Mouse (Mus musculus) E14TG2a.4 (cell line): Measurements from ENCODE around the gene Pigo.
"Not testable (repeated sequence)": the region's sequence is repeated elsewhere in the genome, so short reads cannot be mapped to it uniquely, and the experiment has no call there.

Experiments
- H3K27me3 ChIP-seq: 2 replicates; pipeline ENCODE4 v1.6.1; 2014; ENCODE audit warnings: low read length, control low read depth; ENCODE audit not compliant: insufficient read depth
- H3K36me3 ChIP-seq: 2 replicates; pipeline ENCODE4 v1.6.1; 2014; ENCODE audit warnings: low read length, control low read depth; ENCODE audit not compliant: insufficient read depth
- H3K4me1 ChIP-seq: replicated peaks from 2 replicates; pipeline ENCODE4 v1.6.1; 2014; ENCODE audit warnings: low read depth, low read length, control low read depth
- H3K4me3 ChIP-seq: replicated peaks from 2 replicates; pipeline ENCODE4 v1.5.1; 2014; ENCODE audit warnings: mild to moderate bottlenecking, low read length
- H3K9me3 ChIP-seq: 2 replicates; pipeline ENCODE4 v1.6.1; 2014; ENCODE audit warnings: low read length, control low read depth
- CTCF ChIP-seq: conservative IDR thresholded peaks from 2 replicates; pipeline ENCODE4 v1.5.1; 2014; ENCODE audit warnings: low read length
- NANOG ChIP-seq: IDR thresholded peaks from 2 replicates; pipeline ENCODE4 v1.6.1; 2014; ENCODE audit warnings: borderline replicate concordance, low read length, mixed read lengths
- POU5F1 ChIP-seq: IDR thresholded peaks from 2 replicates; pipeline ENCODE4 v1.6.1; 2014; ENCODE audit warnings: low read length, borderline replicate concordance

Gene Pigo

DNA sequence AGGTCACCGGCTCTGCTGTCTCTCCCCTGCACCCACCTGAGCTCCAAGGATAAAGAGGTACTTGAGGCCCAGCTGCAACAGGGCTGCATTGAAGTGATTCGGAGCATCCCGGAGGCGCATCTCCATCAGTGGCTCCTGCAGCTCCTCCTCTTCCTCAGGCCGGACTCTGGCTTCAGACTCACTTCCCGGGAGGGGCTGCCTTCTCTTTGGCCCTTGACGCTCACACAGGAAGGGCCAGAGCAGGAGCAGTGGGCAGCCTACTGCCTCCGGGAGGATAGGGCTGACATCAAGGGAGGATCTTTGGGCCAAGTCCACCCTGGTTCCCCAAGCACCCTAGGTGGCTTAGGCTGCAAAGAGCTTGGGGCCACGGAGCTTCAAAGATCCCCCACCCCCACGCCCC lies 6.4 kb downstream of the Pigo start:
- Histone ChIP-seq H3K4me1 (peaks cover 47% of the 10 kb centered on the region), H3K36me3 (peaks cover 77% of the 10 kb centered on the region), H3K27me3 (no peaks in the 10 kb centered on the region), H3K9me3 (no peaks in the 10 kb centered on the region), H3K4me3 (peak overlapping the region; percentile 27)
- TF ChIP-seq CTCF: no peak
- no peak for TF ChIP-seq NANOG
- no peak for TF ChIP-seq POU5F1

DNA sequence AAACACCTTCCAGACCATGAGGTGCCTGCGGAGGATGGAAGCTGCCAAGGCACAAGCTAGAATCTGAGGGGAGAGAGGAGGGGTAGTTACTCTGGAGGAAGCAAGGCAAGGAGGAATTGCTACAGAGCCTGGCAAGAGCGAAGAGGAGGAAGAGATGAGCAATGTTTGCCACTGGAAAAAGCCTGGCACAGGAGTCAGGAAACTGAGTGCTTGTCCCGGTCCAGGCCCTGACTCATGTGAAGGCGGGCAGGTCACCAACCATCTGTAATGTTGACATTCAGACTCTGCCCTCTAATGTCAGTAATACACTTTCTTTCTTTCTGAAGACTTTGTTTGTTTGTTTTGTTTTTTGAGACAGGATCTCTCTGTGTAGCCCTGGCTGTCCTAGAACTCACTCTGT lies 7.5 kb downstream of the Pigo start:
- TF ChIP-seq CTCF (no peak), NANOG (no peak), POU5F1 (no peak)

DNA sequence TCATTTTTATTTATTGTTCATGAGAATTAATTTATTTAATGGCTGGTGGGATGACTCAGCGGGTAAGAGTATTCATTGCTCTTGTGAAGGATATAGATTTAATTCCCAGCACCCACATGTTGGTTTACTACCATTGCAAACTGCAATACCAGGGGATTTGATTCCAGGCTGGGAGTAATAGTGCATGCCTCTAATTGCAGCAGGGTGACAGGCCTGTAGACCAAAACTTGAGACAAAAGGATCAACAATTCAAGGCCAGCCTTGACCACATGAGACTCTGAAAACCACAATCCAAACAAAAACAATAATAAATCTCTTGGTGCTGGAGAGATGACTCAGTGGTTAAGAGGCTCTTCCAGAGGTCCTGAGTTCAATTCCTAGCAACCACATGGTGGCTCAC lies 13.5 kb downstream of the Pigo start:
- Histone ChIP-seq H3K4me1 (peaks cover 34% of the 10 kb centered on the region), H3K36me3 (peaks cover 27% of the 10 kb centered on the region), H3K4me3 (no peak overlapping the region), H3K9me3 (no peaks in the 10 kb centered on the region), H3K27me3 (no peaks in the 10 kb centered on the region)
- TF ChIP-seq CTCF (no peak), NANOG (no peak), POU5F1 (no peak)

More for the DNA sequence above, 7.5 kb downstream of the Pigo start:
- Histone ChIP-seq H3K9me3 (no peaks in the 10 kb centered on the region), H3K36me3 (peaks cover 67% of the 10 kb centered on the region), H3K27me3 (no peaks in the 10 kb centered on the region), H3K4me3 (no peak overlapping the region), H3K4me1 (peaks cover 37% of the 10 kb centered on the region)

DNA sequence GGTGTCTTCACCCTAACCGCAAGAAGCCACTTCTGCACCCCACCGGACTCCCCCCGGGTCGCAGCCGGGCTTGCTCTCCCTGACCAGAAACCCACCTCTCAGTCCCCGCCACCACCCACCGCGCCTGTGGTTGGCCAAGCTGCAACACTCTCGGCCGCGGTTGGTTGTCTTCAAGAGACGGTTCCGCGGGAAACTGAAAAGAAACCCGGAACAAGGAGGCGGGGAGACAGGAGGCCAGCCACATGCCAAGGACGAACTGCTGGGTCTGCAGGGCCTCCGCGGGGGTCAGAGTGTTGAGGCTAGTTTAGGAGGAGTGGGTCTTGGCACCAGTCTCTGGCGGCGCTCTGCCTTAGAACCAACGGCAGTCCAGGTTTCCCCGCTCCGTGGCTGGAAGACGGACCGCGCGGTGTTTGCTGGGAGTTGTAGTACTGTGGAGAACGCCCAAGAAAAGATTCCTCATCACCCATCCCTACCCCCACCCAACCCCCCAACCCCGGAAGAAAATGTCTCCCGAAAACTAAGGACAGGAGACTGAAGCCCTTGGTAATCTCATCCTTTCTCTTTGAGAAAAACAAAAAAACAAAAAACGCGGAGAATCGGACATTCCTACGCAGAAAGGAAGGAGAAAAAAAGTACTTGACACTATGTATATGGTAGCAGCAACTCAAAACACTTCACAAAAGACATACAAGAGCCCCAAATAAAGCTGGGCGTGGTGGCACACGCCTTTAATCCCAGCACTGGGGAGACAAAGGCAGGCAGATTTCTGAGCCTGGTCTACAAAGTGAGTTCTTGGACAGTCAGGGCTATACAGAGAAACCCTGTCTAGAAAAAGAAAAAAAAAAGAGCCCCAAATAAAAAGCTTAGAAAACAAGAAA lies 15.2 kb downstream of the Pigo start, which contains the start of gene Fancg:
Gene Fancg (minus strand): TSS at position 346 of the 878 bp plus-strand sequence.
- Histone ChIP-seq H3K36me3 (peaks cover 36% of the 10 kb centered on the region), H3K9me3 (no peaks in the 10 kb centered on the region), H3K4me1 (peaks cover 38% of the 10 kb centered on the region), H3K4me3 (peak within 1 kb of the TSS; percentile 86), H3K27me3 (no peaks in the 10 kb centered on the region)
- TF ChIP-seq CTCF (no peak), POU5F1 (no peak), NANOG (no peak)

DNA sequence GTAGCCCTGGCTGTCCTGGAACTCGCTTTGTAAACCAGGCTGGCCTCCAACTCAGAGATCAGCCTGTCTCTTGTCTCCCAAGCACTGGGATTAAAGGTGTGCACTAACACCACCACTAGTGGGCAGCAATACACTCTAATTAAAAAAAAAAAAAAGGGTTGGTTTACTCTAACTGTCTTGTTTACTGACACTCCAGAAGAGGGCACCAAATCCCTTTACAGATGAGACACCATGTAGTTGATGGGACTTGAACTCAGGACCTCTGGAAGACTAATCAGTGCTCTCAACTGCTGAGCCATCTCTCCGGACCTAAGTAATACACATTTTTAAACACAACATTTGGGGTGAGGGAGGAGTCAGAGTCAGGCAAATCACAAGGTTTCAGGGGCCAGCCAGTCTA lies 19.9 kb downstream of the Pigo start:
- Histone ChIP-seq H3K4me3 (no peak overlapping the region), H3K4me1 (peaks cover 53% of the 10 kb centered on the region), H3K36me3 (peaks cover 69% of the 10 kb centered on the region), H3K27me3 (no peaks in the 10 kb centered on the region), H3K9me3 (no peaks in the 10 kb centered on the region)
- TF ChIP-seq POU5F1: no peak
- TF ChIP-seq CTCF: peak; percentile 88

DNA sequence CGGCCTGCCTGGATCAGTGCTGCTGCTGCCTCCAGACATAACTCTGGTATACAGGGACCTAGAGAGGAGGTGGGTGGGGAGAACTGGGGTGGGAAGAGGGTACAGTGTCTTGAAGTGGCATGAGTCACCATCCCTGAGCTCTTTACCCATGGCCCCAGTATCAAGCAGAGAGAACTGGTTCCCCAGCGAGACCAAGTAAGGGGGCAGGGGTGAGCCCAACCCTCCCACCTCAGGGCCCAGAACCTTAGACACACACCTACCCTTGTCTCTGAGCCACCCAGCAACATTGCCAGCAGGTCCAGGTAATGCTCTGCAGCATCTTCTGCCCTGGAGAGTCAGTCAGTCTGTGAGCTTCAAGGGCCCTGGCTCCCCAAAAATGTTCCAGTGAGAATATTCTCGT lies 20.7 kb downstream of the Pigo start:
- Histone ChIP-seq H3K9me3 (no peaks in the 10 kb centered on the region), H3K4me3 (no peak overlapping the region), H3K36me3 (peaks cover 69% of the 10 kb centered on the region), H3K4me1 (peaks cover 53% of the 10 kb centered on the region), H3K27me3 (no peaks in the 10 kb centered on the region)
- no peak for TF ChIP-seq NANOG
- no peak for TF ChIP-seq CTCF
- TF ChIP-seq POU5F1: no peak

DNA sequence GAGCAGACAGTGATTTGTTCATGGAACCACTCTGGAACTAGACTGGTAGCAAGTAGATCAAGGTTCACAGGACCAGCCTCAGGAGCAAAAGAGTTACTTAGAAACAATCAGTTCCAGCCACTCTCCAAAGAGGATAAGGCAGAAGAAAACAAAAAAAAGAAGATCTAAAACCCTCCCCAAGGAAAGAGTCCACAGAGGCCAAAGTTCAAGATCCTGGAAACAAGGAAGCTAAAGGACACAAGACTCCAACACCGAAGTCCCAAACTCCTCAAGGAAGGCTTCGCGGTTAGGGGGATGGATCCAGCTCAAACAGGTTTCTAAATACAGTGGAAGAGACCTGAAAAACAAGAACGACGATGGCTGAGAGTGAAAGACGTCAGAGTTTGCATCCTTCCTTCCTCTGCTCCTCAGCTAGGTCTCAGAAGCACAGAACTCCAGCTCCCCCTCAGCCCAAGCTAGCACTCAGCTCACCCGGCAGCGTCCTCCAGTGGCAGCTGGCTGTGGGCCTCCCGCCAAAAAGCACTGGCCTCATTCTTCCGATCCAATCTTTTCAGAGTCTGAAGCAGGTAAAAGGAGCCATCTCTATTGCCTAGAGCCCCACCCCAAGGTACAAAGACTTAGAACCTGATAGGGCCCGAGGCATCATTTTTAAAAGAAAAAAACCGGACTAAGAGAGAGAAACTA lies 22.7 kb downstream of the Pigo start:
- no peak for TF ChIP-seq CTCF
- TF ChIP-seq POU5F1: no peak
- TF ChIP-seq NANOG: no peak
- no peaks in the 10 kb centered on the region for H3K9me3 ChIP-seq
- peaks cover 63% of the 10 kb centered on the region for H3K36me3 ChIP-seq
- no peaks in the 10 kb centered on the region for H3K27me3 ChIP-seq
- H3K4me1 ChIP-seq: peaks cover 49% of the 10 kb centered on the region
- H3K4me3 ChIP-seq: no peak overlapping the region

DNA sequence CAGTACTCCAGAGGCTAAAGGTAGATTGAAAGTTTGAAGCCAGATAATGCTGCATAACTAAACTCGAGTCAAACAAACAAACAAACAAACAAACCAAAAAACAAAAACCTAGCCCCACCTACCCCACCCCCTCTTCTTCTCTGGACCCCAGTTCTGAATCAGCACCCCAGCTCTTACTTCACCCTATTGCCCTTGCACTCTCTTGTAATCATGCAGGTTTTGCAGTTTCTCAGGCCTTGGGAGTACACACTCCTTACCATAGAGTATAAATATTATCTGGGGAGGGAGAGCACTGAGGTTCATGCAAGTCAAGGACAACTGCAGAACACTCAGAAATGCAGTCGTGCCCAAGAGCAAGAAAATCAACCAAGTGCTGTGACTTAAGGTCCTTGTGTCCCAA lies 24.3 kb downstream of the Pigo start:
- Histone ChIP-seq H3K27me3 (no peaks in the 10 kb centered on the region), H3K4me1 (peaks cover 53% of the 10 kb centered on the region)
- no peak for TF ChIP-seq CTCF
- no peak for TF ChIP-seq NANOG
- no peak for TF ChIP-seq POU5F1

DNA sequence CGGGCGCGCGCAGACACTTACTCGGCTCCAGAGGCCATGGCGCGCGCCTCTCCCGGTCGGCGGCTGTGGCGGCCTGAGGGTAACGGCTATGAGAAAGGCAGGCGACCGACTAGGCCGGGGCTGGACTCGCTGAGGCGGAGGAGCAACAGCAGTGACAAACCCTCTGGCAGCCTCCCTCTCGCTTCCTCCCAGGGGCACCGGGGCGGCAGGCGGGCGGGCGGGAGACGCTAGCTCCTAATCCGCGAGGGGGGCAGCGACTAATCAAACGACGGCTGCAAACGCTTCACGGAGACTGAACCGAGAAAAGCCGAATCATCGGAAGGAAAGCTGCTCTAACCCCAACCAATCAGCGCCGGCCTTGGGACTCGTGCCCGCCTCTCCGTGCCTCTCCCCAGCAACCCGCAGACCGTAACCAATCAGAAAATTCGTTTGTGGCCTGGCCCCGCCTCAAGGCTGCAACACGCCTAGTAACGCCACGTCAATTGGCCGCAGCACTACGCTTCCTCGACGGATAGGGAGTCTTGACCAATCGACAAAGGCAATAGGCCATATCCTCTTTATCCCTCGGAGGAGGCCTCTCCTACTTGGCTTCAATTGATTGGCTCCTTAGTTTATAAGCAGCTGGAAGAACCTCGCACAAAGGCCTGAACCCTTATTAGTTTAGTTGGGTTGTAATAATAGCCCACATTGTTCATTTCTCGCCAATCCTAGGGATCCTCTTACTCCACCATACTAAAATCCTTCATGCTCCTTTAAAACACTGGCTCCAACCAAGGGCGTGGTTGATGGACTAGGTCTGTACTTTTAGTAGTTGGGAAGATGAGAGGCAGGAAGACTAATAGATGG lies 25.3 kb downstream of the Pigo start, which contains the start of gene Vcp:
Gene Vcp (minus strand): TSS at position 367 of the 846 bp plus-strand sequence.
- Histone ChIP-seq H3K36me3 (peaks cover 64% of the 10 kb centered on the region), H3K4me1 (peaks cover 53% of the 10 kb centered on the region)
- H3K9me3 ChIP-seq: not testable (repeated sequence)

More for the DNA sequence above, 24.3 kb downstream of the Pigo start:
- Histone ChIP-seq H3K9me3 (no peaks in the 10 kb centered on the region), H3K36me3 (peaks cover 62% of the 10 kb centered on the region), H3K4me3 (no peak overlapping the region)

More for the DNA sequence above, 25.3 kb downstream of the Pigo start, which contains the start of gene Vcp:
- not testable (repeated sequence) for H3K27me3 ChIP-seq
- H3K4me3 ChIP-seq: peak within 1 kb of the TSS; percentile 97
